Mouse (Mus musculus): ENCODE results near the gene Tmem209. TPM values are rescaled to one million over a fixed set of nuclear protein-coding genes. Genes with fewer than 3 reads are reported as not detected.

Gene Tmem209
- polyA plus RNA-seq, 1 experiment from 2014 or later, result 28.5 TPM

GRCm38 (mm10) chr6:30459811-30460749 lies 49.5 kb downstream of the Tmem209 start:
- Histone ChIP-seq H3K27ac (peak overlapping the region; percentile 83), H3K36me3 (no peaks in the 10 kb centered on the region), H3K27me3 (replicated peaks) (no peaks in the 10 kb centered on the region; the same call in 1 of the 2 replicates), H3K9ac (peak overlapping the region; percentile 53; the same call in 1 of the 2 replicates), H3K4me1 (peaks cover 29% of the 10 kb centered on the region), H3K9me3 (no peaks in the 10 kb centered on the region), H3K4me3 (replicated peaks) (peak overlapping the region; percentile 49), H3K4me2 (peak overlapping the region; percentile 86)
- peak; percentile 6; the same call in 1 of the 2 replicates for ATAC-seq (ENCODE audit: insufficient read depth, low FRiP score, low read depth)
- WGBS, result 7% methylated on average over 40 of the region's 40 CpGs

- 73% methylated on average over 16 of the region's 16 CpGs for WGBS
- Histone ChIP-seq H3K4me2 (peak overlapping the region; percentile 86), H3K27me3 (replicated peaks) (no peaks in the 10 kb centered on the region; the same call in 1 of the 2 replicates), H3K4me1 (peaks cover 29% of the 10 kb centered on the region), H3K4me3 (replicated peaks) (peak overlapping the region; percentile 49), H3K27ac (peak overlapping the region; percentile 83), H3K36me3 (peaks cover 2% of the 10 kb centered on the region; the same call in 1 of the 2 replicates), H3K9me3 (no peaks in the 10 kb centered on the region), H3K9ac (peak overlapping the region; percentile 53; the same call in 1 of the 2 replicates)
- ATAC-seq (ENCODE audit: insufficient read depth, low FRiP score, low read depth), result no peak
These were observed 50.4 kb downstream of the Tmem209 start for GRCm38 (mm10) chr6:30459056-30459747.

- Histone ChIP-seq H3K9ac (no peak overlapping the region), H3K4me2 (no peak overlapping the region), H3K27ac (no peak overlapping the region), H3K9me3 (no peaks in the 10 kb centered on the region), H3K4me3 (replicated peaks) (no peak overlapping the region), H3K4me1 (peaks cover 29% of the 10 kb centered on the region), H3K27me3 (replicated peaks) (no peaks in the 10 kb centered on the region; the same call in 1 of the 2 replicates), H3K36me3 (peaks cover 2% of the 10 kb centered on the region; the same call in 1 of the 2 replicates)
- ATAC-seq (ENCODE audit: insufficient read depth, low FRiP score, low read depth), result no peak
- WGBS, result 86% methylated on average over 5 of the region's 5 CpGs
These were observed 51.0 kb downstream of the Tmem209 start for GRCm38 (mm10) chr6:30458626-30459025.

- no peaks in the 10 kb centered on the region for H3K27me3 ChIP-seq (replicated peaks)
- no peak overlapping the region for H3K4me3 ChIP-seq (replicated peaks)
- no peak for ATAC-seq (ENCODE audit: insufficient read depth, low FRiP score, low read depth)
- H3K9me3 ChIP-seq, result no peaks in the 10 kb centered on the region
- no peak overlapping the region for H3K9ac ChIP-seq
- H3K4me1 ChIP-seq, result peaks cover 22% of the 10 kb centered on the region
- WGBS, result 94% methylated on average over 7 of the region's 7 CpGs
- no peak overlapping the region for H3K4me2 ChIP-seq
- peaks cover 11% of the 10 kb centered on the region for H3K36me3 ChIP-seq
- no peak overlapping the region for H3K27ac ChIP-seq
These were observed 52.6 kb downstream of the Tmem209 start for GRCm38 (mm10) chr6:30456991-30457390.

- Histone ChIP-seq H3K9me3 (no peaks in the 10 kb centered on the region), H3K27me3 (replicated peaks) (no peaks in the 10 kb centered on the region), H3K9ac (no peak overlapping the region), H3K4me2 (no peak overlapping the region), H3K4me1 (0 out of 2 replicates have a peak, but pooled peaks cover 2% of the 10 kb centered on the region), H3K36me3 (peaks cover 18% of the 10 kb centered on the region; the same call in 1 of the 2 replicates), H3K27ac (no peak overlapping the region), H3K4me3 (replicated peaks) (no peak overlapping the region)
- ATAC-seq (ENCODE audit: insufficient read depth, low FRiP score, low read depth), result no peak
- 96% methylated on average over 10 of the region's 10 CpGs for WGBS
These were observed 70.0 kb downstream of the Tmem209 start for GRCm38 (mm10) chr6:30439576-30439975.

- H3K4me3 ChIP-seq (replicated peaks), result no peak overlapping the region
- peaks cover 12% of the 10 kb centered on the region; the same call in 1 of the 2 replicates for H3K36me3 ChIP-seq
- ATAC-seq (ENCODE audit: insufficient read depth, low FRiP score, low read depth), result peak; percentile 47; the same call in 1 of the 2 replicates
- no peaks in the 10 kb centered on the region for H3K9me3 ChIP-seq
- 39% methylated on average over 3 of the region's 3 CpGs for WGBS
- H3K4me2 ChIP-seq, result no peak overlapping the region
- 0 out of 2 replicates have a peak, but pooled peaks cover 5% of the 10 kb centered on the region for H3K4me1 ChIP-seq
- no peaks in the 10 kb centered on the region for H3K27me3 ChIP-seq (replicated peaks)
- peak overlapping the region; percentile 38; the same call in 1 of the 2 replicates for H3K27ac ChIP-seq
- H3K9ac ChIP-seq, result no peak overlapping the region
These were observed 72.5 kb downstream of the Tmem209 start for GRCm38 (mm10) chr6:30437054-30437453.

GRCm38 (mm10) chr6:30436476-30436875 lies 73.1 kb downstream of the Tmem209 start:
- H3K4me1 ChIP-seq, result 0 out of 2 replicates have a peak, but pooled peaks cover 5% of the 10 kb centered on the region

GRCm38 (mm10) chr6:30432461-30433192 lies 77.0 kb downstream of the Tmem209 start:
- Histone ChIP-seq H3K27ac (peak overlapping the region; percentile 35; the same call in 1 of the 2 replicates), H3K9me3 (no peaks in the 10 kb centered on the region), H3K4me1 (0 out of 2 replicates have a peak, but pooled peaks cover 2% of the 10 kb centered on the region), H3K27me3 (replicated peaks) (no peaks in the 10 kb centered on the region), H3K36me3 (no peaks in the 10 kb centered on the region), H3K4me2 (no peak overlapping the region), H3K9ac (no peak overlapping the region), H3K4me3 (replicated peaks) (no peak overlapping the region)
- no peak for ATAC-seq (ENCODE audit: insufficient read depth, low FRiP score, low read depth)
- WGBS, result 42% methylated on average over 3 of the region's 3 CpGs

More at GRCm38 (mm10) chr6:30436476-30436875, 73.1 kb downstream of the Tmem209 start:
- ATAC-seq (ENCODE audit: insufficient read depth, low FRiP score, low read depth), result no peak
- Histone ChIP-seq H3K9me3 (no peaks in the 10 kb centered on the region), H3K9ac (no peak overlapping the region), H3K27ac (no peak overlapping the region), H3K4me2 (no peak overlapping the region), H3K36me3 (0 out of 2 replicates have a peak, but pooled peaks cover 8% of the 10 kb centered on the region), H3K4me3 (replicated peaks) (no peak overlapping the region), H3K27me3 (replicated peaks) (no peaks in the 10 kb centered on the region)
- WGBS, result 82% methylated on average over 3 of the region's 3 CpGs

Other genes with a start within 250 kb of the Tmem209 start
- gene Ube2h, start 205.2 kb downstream of the Tmem209 start, polyA plus RNA-seq (2015; fragmentation: Nextera tagmentation; extraction: Ambion mirVana), result 41.9 and 44.0 TPM in 2 replicates
- 40.2 and 43.5 TPM in 2 replicates for gene Zc3hc1, start 118.8 kb downstream of the Tmem209 start, polyA plus RNA-seq (2015; fragmentation: Nextera tagmentation; extraction: Ambion mirVana)
- 16.8 and 20.8 TPM in 2 replicates for gene Klhdc10, start 107.9 kb downstream of the Tmem209 start, polyA plus RNA-seq (2015; fragmentation: Nextera tagmentation; extraction: Ambion mirVana)
- gene Ssmem1, start 66 bp upstream of the Tmem209 start, polyA plus RNA-seq (2015; fragmentation: Nextera tagmentation; extraction: Ambion mirVana), result 0.09 TPM in 1 of 2 replicates, not detected in the other
- 765 and 1,219 TPM in 2 replicates for gene Cpa2, start 31.8 kb upstream of the Tmem209 start, polyA plus RNA-seq (2015; fragmentation: Nextera tagmentation; extraction: Ambion mirVana)
- gene Cpa4, start 58.6 kb upstream of the Tmem209 start, polyA plus RNA-seq (2015; fragmentation: Nextera tagmentation; extraction: Ambion mirVana), result 0.83 TPM in 2 replicates
- 0.14 and 0.21 TPM in 2 replicates for gene Cpa5, start 101.2 kb upstream of the Tmem209 start, polyA plus RNA-seq (2015; fragmentation: Nextera tagmentation; extraction: Ambion mirVana)
- 732 and 1,077 TPM in 2 replicates for gene Cpa1, start 129.4 kb upstream of the Tmem209 start, polyA plus RNA-seq (2015; fragmentation: Nextera tagmentation; extraction: Ambion mirVana)
- 10.0 and 11.5 TPM in 2 replicates for gene Cep41, start 184.0 kb upstream of the Tmem209 start, polyA plus RNA-seq (2015; fragmentation: Nextera tagmentation; extraction: Ambion mirVana)
- gene Mest, start 213.8 kb upstream of the Tmem209 start, polyA plus RNA-seq (2015; fragmentation: Nextera tagmentation; extraction: Ambion mirVana), result 780 and 950 TPM in 2 replicates